Mouse (Mus musculus): Measurements from ENCODE around the gene Limd1. TPM values are rescaled to one million over a fixed set of nuclear protein-coding genes. Genes with fewer than 3 reads are reported as not detected.
"Not testable (repeated sequence)": the region's sequence is repeated elsewhere in the genome, so short reads cannot be mapped to it uniquely, and the experiment has no call there.

Gene Limd1
- 39.2 and 41.3 TPM in 2 replicates for polyA plus RNA-seq (2016; fragmentation: Nextera tagmentation; extraction: Ambion mirVana)

DNA sequence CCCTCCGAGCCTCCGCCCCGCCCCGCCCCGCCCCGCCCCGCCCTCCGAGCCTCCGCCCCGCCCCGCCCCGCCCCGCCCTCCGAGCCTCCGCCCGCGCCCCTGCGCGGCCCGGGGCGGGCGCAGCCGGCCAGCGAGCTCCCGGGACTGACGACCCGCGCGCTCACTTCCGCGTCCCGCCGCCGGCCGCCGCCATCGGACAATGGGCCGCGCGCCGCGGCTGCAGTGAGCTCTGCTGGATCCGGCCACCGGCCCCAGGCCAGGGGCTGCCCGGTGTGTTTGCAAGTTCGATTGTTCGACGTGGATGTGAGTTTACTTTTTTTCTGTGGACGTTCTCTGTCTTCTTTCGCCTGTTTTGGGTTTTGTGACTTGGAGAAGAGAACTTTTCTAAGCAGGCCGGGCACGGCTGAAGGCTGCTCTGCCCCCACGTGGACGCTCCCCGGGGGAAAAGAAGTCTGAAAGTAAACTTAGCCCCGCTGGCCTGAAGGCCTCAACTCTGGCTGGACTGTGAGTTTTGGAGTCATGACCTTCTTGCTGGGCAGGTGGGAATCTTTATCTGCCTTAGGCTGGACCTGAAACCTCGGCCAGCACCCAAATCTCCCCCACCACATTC lies at the start of gene Limd1:
TSS of gene Limd1 (plus strand) at position 121 of the 610 bp plus-strand sequence.
- peak within 1 kb of the TSS; percentile 65 for H3K4me3 ChIP-seq
- no peaks in the 10 kb centered on the region for H3K27me3 ChIP-seq
- H3K4me2 ChIP-seq (replicated peaks) = peak within 1 kb of the TSS; percentile 67
- H3K36me3 ChIP-seq = peaks cover 5% of the 10 kb centered on the region; the same call in 1 of the 2 replicates
- H3K27ac ChIP-seq = peak within 1 kb of the TSS; percentile 49
- H3K9me3 ChIP-seq (replicated peaks) = no peaks in the 10 kb centered on the region
- under 1% methylated on average over 45 of the region's 57 CpGs for WGBS
- H3K4me1 ChIP-seq = peaks cover 47% of the 10 kb centered on the region
- ATAC-seq (ENCODE audit: low FRiP score) = peak; percentile 86
- H3K9ac ChIP-seq = peak within 1 kb of the TSS; percentile 63

DNA sequence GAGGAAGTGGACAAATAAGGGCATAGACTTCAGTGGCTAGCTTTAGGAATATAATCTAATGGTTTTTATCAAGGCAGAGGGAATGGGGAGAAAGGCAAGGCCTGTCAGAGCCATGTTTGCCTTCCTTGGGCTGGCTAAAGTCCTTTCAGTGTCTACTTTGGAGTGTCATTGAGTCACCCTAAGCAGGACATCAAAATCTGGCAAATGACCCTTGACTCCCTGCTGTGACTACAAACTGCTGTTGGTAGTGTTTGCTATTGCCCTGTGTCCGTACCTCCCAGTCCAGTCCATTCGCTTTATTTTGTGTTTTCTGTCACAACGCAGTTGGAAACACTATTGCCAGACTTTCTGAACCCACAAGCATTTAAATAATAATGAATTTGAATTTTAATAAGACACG lies 48.6 kb upstream of the Limd1 start:
- peaks cover 15% of the 10 kb centered on the region; the same call in 1 of the 2 replicates for H3K36me3 ChIP-seq
- H3K27ac ChIP-seq = no peak overlapping the region
- H3K4me1 ChIP-seq = no peaks in the 10 kb centered on the region
- ATAC-seq (ENCODE audit: low FRiP score) = no peak
- H3K4me2 ChIP-seq (replicated peaks) = no peak overlapping the region
- H3K27me3 ChIP-seq = no peaks in the 10 kb centered on the region
- 86% methylated on average over 4 of the region's 4 CpGs for WGBS
- no peaks in the 10 kb centered on the region for H3K9me3 ChIP-seq (replicated peaks)
- no peak overlapping the region for H3K4me3 ChIP-seq
- H3K9ac ChIP-seq = no peak overlapping the region

DNA sequence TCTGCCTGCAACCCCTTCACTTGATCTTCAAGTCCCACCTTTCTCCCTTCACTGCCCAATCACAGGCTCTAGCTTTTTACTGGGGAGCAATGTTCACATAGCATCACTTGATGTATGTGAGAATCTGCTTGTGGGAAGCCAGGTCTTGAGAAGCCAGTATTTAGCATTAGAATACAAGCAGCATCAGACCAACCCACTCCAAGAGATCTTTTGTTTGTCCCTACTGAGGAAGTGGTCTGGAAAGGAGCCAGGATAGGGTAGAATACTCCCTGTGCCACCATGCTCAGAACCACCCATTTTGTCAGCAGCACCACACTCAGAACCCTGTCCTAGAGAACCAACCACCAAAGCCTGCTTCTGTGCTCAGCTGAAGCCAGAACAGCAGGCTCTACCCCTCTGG lies 47.5 kb upstream of the Limd1 start:
- Histone ChIP-seq H3K36me3 (peaks cover 17% of the 10 kb centered on the region), H3K4me2 (replicated peaks) (no peak overlapping the region), H3K4me1 (no peaks in the 10 kb centered on the region), H3K9me3 (replicated peaks) (no peaks in the 10 kb centered on the region), H3K4me3 (no peak overlapping the region), H3K9ac (no peak overlapping the region), H3K27me3 (no peaks in the 10 kb centered on the region), H3K27ac (no peak overlapping the region)
- ATAC-seq (ENCODE audit: low FRiP score) = no peak

DNA sequence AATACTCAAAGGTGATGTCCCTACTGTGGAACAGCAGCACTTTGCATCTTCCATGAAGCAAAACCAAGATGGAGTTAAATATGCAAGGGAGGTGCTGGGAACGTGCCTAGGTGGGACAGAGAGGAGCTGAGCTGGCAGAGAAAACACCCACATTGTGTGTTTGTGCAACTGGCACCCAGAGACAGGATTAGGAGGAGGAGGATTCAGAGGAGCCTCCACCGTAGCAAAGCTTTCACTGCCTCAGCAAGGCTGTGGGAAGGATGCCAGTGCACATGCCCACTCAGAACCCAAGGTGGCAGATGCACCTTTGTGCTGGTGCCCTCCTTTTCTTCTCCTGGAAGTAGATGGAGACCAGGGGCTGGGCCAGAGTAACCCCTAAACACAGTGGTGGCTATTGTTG lies 40.3 kb upstream of the Limd1 start:
- no peaks in the 10 kb centered on the region for H3K27me3 ChIP-seq
- H3K36me3 ChIP-seq = peaks cover 27% of the 10 kb centered on the region
- no peak overlapping the region for H3K4me2 ChIP-seq (replicated peaks)
- H3K9ac ChIP-seq = no peak overlapping the region
- H3K4me1 ChIP-seq = 0 out of 2 replicates have a peak, but pooled peaks cover 2% of the 10 kb centered on the region
- no peak for ATAC-seq (ENCODE audit: low FRiP score)
- no peak overlapping the region for H3K27ac ChIP-seq
- H3K9me3 ChIP-seq (replicated peaks) = no peaks in the 10 kb centered on the region
- no peak overlapping the region for H3K4me3 ChIP-seq
- WGBS = 91% methylated on average over 2 of the region's 2 CpGs

DNA sequence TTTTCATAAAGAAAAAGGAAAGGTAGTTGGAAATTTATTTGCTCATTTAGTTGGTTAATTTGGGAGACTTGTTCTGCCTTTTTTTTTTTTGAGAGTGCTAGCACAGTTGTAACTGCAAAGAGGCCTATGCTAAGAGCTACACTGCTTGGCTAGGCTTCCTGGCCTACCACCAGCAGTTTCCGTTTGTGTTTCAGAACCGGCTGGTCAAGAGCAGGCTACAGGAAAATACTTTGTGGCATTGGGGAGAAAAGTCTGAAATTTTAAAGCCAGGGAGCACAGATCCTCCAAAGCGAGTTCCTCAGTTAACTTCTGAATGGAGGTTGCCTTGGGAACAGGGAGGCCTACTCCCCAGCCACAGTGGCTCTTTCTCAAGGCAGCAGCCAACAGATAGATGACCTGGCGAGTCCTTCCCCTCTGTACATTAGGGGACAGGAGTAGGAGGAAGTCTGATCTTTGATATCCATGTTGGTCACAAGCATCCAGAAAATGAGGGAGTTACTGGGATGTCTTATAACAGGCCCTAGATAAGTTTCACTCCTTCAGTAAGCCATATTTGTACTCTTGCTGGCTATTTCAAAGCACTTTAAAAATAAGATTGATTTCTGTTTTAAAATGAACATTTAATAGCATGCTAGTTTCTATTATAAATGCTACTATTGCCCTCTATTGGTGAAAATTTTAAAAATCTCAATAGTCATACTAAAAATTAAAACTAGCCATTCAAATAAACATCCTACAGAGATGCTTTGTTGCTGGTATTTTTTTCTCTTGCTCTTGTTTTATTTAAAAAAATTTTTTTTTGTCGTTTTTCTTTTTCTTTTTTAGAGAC lies 38.1 kb upstream of the Limd1 start:
- H3K27ac ChIP-seq = no peak overlapping the region
- no peak for ATAC-seq (ENCODE audit: low FRiP score)
- H3K4me3 ChIP-seq = no peak overlapping the region
- H3K9ac ChIP-seq = no peak overlapping the region
- H3K4me2 ChIP-seq (replicated peaks) = no peak overlapping the region
- 0 out of 2 replicates have a peak, but pooled peaks cover 2% of the 10 kb centered on the region for H3K4me1 ChIP-seq
- H3K27me3 ChIP-seq = no peaks in the 10 kb centered on the region
- WGBS = 38% methylated on average over 5 of the region's 5 CpGs
- H3K36me3 ChIP-seq = peaks cover 24% of the 10 kb centered on the region
- no peaks in the 10 kb centered on the region for H3K9me3 ChIP-seq (replicated peaks)

- H3K9ac ChIP-seq; H3K27ac ChIP-seq; H3K9me3 ChIP-seq (replicated peaks); H3K4me3 ChIP-seq; H3K36me3 ChIP-seq; H3K4me1 ChIP-seq; H3K27me3 ChIP-seq; H3K4me2 ChIP-seq (replicated peaks); ATAC-seq (ENCODE audit: low FRiP score): not testable (repeated sequence)
- WGBS = 98% methylated on average over 3 of the region's 3 CpGs
Observed at GRCm38 (mm10) chr9:123447101-123447500, 31.4 kb upstream of the Limd1 start.

- H3K9ac ChIP-seq = no peak overlapping the region
- no peak overlapping the region for H3K27ac ChIP-seq
- H3K4me3 ChIP-seq = no peak overlapping the region
- H3K27me3 ChIP-seq = no peaks in the 10 kb centered on the region
- H3K4me1 ChIP-seq = no peaks in the 10 kb centered on the region
- peaks cover 4% of the 10 kb centered on the region; the same call in 1 of the 2 replicates for H3K36me3 ChIP-seq
- no peaks in the 10 kb centered on the region for H3K9me3 ChIP-seq (replicated peaks)
- H3K4me2 ChIP-seq (replicated peaks) = no peak overlapping the region
- no peak for ATAC-seq (ENCODE audit: low FRiP score)
Observed at GRCm38 (mm10) chr9:123448594-123448993, 29.9 kb upstream of the Limd1 start.

DNA sequence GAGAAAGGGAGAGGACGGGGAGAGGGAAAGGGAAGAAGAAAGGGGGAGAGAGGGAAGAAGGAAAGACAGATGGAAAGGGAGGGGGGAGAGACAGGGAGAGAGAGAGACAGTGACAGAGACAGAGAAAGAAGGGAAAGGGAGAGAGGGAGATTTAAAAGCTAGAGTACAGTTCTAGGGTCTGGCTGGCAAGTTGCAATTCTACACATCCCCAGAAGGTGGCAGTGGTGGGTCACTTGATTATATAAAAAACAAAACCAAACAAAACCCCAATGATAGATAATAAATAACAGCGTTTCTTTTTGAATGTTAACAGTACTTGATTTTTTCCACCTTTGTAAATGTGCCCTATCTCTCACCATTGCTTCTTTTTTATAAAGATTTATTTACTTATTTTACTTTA lies 28.3 kb upstream of the Limd1 start:
- no peak overlapping the region for H3K9ac ChIP-seq
- ATAC-seq (ENCODE audit: low FRiP score) = no peak
- no peaks in the 10 kb centered on the region for H3K27me3 ChIP-seq
- H3K4me3 ChIP-seq = no peak overlapping the region
- H3K9me3 ChIP-seq (replicated peaks) = no peaks in the 10 kb centered on the region
- H3K4me2 ChIP-seq (replicated peaks) = no peak overlapping the region
- 48% methylated on average over 2 of the region's 2 CpGs for WGBS
- no peaks in the 10 kb centered on the region for H3K4me1 ChIP-seq
- 0 out of 2 replicates have a peak, but pooled peaks cover 16% of the 10 kb centered on the region for H3K36me3 ChIP-seq
- H3K27ac ChIP-seq = no peak overlapping the region

- 0 out of 2 replicates have a peak, but pooled peaks cover 17% of the 10 kb centered on the region for H3K36me3 ChIP-seq
- 84% methylated on average over 3 of the region's 3 CpGs for WGBS
- no peak overlapping the region for H3K27ac ChIP-seq
- H3K27me3 ChIP-seq = no peaks in the 10 kb centered on the region
- H3K4me2 ChIP-seq (replicated peaks) = no peak overlapping the region
- ATAC-seq (ENCODE audit: low FRiP score) = no peak
- H3K9me3 ChIP-seq (replicated peaks) = no peaks in the 10 kb centered on the region
- no peak overlapping the region for H3K4me3 ChIP-seq
- H3K9ac ChIP-seq = no peak overlapping the region
- no peaks in the 10 kb centered on the region for H3K4me1 ChIP-seq
Observed at GRCm38 (mm10) chr9:123451772-123452171, 26.7 kb upstream of the Limd1 start.

DNA sequence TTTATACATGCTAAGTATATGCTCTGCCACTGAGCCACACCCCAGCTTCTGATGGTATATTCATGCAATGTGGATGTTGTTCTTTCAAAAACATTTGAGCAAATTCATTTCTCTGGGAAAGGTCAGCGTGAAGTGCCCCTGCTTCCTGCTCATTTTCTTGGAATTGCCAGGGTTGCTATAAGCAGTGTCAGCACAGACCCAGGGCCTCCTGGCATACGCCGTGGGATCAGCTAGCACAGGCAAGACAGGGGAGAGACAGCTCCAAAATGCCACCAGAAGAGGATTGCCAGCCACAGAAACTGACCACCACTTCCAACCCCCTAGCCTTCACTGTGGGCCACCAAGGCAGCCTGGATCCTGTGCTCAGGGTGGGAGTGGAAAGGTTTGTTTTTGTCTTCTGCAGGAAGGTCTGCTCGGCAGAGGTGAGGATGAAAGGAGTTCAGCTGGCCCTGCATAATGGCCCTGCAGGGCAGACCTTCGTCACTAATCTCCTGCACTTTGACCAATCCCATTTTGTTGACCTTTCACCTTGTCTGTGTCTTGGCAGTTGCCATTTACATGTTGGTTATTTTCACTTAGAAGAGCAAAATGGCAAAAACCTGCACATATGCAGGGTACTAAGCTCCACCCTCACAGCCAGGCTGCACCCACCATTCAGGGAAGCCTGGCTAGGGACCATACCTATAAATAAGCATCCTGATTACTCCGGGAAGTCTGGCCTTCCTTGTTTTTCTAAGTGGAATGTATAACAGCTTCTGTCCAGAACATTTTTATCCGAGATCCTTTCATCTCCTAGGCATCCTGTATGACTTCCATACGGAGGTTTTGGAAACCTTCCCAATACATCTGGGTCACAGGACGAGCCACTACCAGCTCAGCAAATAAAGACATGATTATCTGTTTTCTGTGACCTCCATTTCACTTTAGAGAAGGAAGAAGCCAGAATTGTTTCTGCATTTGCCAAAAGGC lies 21.6 kb upstream of the Limd1 start:
- Histone ChIP-seq H3K4me3 (no peak overlapping the region), H3K9me3 (replicated peaks) (no peaks in the 10 kb centered on the region), H3K4me2 (replicated peaks) (no peak overlapping the region), H3K4me1 (no peaks in the 10 kb centered on the region), H3K27me3 (no peaks in the 10 kb centered on the region), H3K9ac (no peak overlapping the region), H3K36me3 (peaks cover 24% of the 10 kb centered on the region), H3K27ac (no peak overlapping the region)
- 74% methylated on average over 9 of the region's 9 CpGs for WGBS
- ATAC-seq (ENCODE audit: low FRiP score) = no peak

DNA sequence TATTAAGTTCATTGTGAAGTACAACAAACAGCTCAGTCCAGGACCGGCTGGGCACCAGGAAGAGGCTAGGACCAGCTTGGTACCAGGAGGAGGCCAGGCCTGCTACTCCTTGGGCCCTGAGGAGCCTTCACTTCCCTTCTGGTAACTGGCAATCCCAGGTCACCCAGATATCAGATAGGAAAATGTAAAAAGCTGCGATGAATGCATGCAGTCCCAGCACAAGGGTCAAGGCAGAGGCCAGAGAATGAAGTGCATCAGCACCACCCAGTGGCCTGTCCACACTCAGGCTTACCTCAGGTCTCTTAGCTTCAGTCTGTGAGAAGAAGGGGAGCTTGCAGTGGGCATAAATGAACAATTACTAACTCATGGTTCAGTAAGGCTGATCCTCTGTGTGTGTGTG lies 20.9 kb upstream of the Limd1 start:
- no peak overlapping the region for H3K4me2 ChIP-seq (replicated peaks)
- H3K9ac ChIP-seq = no peak overlapping the region
- WGBS = 72% methylated on average over 2 of the region's 2 CpGs
- ATAC-seq (ENCODE audit: low FRiP score) = no peak
- H3K36me3 ChIP-seq = peaks cover 27% of the 10 kb centered on the region
- H3K4me1 ChIP-seq = no peaks in the 10 kb centered on the region
- H3K4me3 ChIP-seq = no peak overlapping the region
- no peaks in the 10 kb centered on the region for H3K27me3 ChIP-seq
- no peaks in the 10 kb centered on the region for H3K9me3 ChIP-seq (replicated peaks)
- no peak overlapping the region for H3K27ac ChIP-seq

GRCm38 (mm10) chr9:123467141-123467620 lies 11.3 kb upstream of the Limd1 start:
- Histone ChIP-seq H3K9ac (no peak overlapping the region), H3K27ac (no peak overlapping the region), H3K9me3 (replicated peaks) (no peaks in the 10 kb centered on the region), H3K4me3 (no peak overlapping the region), H3K4me1 (no peaks in the 10 kb centered on the region), H3K36me3 (0 out of 2 replicates have a peak, but pooled peaks cover 4% of the 10 kb centered on the region), H3K4me2 (replicated peaks) (no peak overlapping the region), H3K27me3 (no peaks in the 10 kb centered on the region)
- WGBS = 75% methylated on average over 4 of the region's 4 CpGs
- no peak for ATAC-seq (ENCODE audit: low FRiP score)

All from hindbrain, embryonic 12.5 days (tissue).